Mouse (Mus musculus): ENCODE data around the gene March8.

March8 gene

GRCm38 (mm10) chr6:116411716-116412115 is 73.9 kb downstream of the March8 start:
- DNase-seq, result no peak

GRCm38 (mm10) chr6:116412546-116413325 is 74.9 kb downstream of the March8 start:
- DNase-seq, result no peak

- peak; percentile 29 to 53 for DNase-seq
Observed at GRCm38 (mm10) chr6:116415126-116415676, 77.4 kb downstream of the March8 start.

- DNase-seq, result no peak
Observed at GRCm38 (mm10) chr6:116416000-116416552, 78.3 kb downstream of the March8 start.

GRCm38 (mm10) chr6:116417518-116418315 is 79.9 kb downstream of the March8 start:
- DNase-seq, result peak in 1 of 2 experiments; percentile 67

- DNase-seq, result no peak
Observed at GRCm38 (mm10) chr6:116418487-116418886, 80.7 kb downstream of the March8 start.

- DNase-seq, result no peak
Observed at GRCm38 (mm10) chr6:116419699-116420098, 81.9 kb downstream of the March8 start.

GRCm38 (mm10) chr6:116420271-116420670 is 82.4 kb downstream of the March8 start:
- DNase-seq, result no peak

- DNase-seq, result no peak
Observed at GRCm38 (mm10) chr6:116422991-116423390, 85.2 kb downstream of the March8 start.

- DNase-seq, result peak; percentile 41 to 79
Observed at GRCm38 (mm10) chr6:116423664-116424063, 85.8 kb downstream of the March8 start.

- DNase-seq, result no peak
Observed at GRCm38 (mm10) chr6:116427552-116427951, 89.7 kb downstream of the March8 start.

- peak in 1 of 2 experiments; percentile 67 for DNase-seq
Observed at GRCm38 (mm10) chr6:116428282-116428681, 90.5 kb downstream of the March8 start.

GRCm38 (mm10) chr6:116438864-116439263 is 101.0 kb downstream of the March8 start:
- DNase-seq, result no peak

- no peak for DNase-seq
Observed at GRCm38 (mm10) chr6:116439531-116439930, 101.7 kb downstream of the March8 start.

- no peak for DNase-seq
Observed at GRCm38 (mm10) chr6:116440447-116440846, 102.6 kb downstream of the March8 start.

- DNase-seq, result no peak
Observed at GRCm38 (mm10) chr6:116440849-116441248, 103.0 kb downstream of the March8 start.

- DNase-seq, result peak; percentile 31 to 41
Observed at GRCm38 (mm10) chr6:116455781-116456180, 118.0 kb downstream of the March8 start.

GRCm38 (mm10) chr6:116456482-116456881 is 118.7 kb downstream of the March8 start:
- peak in 1 of 2 experiments; percentile 10 for DNase-seq

GRCm38 (mm10) chr6:116458728-116459127 is 120.9 kb downstream of the March8 start:
- no peak for DNase-seq
